In the genomic region with DNA sequence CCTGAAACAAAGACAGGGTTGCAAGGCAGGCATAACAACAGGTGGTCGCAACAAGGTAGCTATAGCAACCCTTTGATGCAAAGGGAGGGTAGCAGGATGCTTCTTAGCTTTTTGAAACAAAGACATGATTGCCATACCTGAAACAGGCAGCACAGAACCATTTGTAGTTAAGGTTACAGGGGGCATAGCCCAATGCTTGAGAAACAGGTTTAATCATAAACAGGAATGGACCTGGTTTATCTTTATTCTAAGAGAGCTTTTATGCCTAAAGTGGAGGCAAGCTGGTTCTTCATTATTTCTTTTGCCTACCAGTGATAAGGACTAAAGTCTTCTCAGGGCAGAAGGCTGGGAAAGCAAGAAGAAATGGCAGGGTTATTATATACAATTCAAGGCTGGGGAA, we compare ENCODE assay signal across 21 mouse cellular contexts.
"Had no signal": no experiment of that assay in that cellular context is flagged by ENCODE, and none has a peak within 500 bp of the region (broad histone marks: within the 10 kb centered on the region; RNA-seq: fewer than 3 reads in every experiment).

No protein-coding gene starts in this region.

- DNase-seq: kidney, adult 8-10 months; kidney, postnatal 25 days; layer of hippocampus, postnatal 36 days; lung, adult 18-20 months; lung, postnatal 10 days; lung, postnatal 36 days; retina, postnatal 1 day; right cerebral cortex, postnatal 25 days; spleen, adult 18-20 months; thymus, postnatal 36 days had no signal

- H3K27ac ChIP-seq: left cerebral cortex, adult 2 months; liver, embryonic 14.5 days; lung, embryonic 15.5 days; midbrain, embryonic 13.5 days had no signal

- H3K4me3 ChIP-seq: left cerebral cortex, adult 2 months; lung, embryonic 15.5 days; megakaryocyte, embryonic 14.5 days; midbrain, embryonic 10.5 days; midbrain, embryonic 13.5 days; myocyte; neural tube, embryonic 13.5 days; stomach, embryonic 15.5 days had no signal

- ATAC-seq: midbrain, embryonic 13.5 days; midbrain, embryonic 16.5 days had no signal

- H3K36me3 ChIP-seq: lung, embryonic 15.5 days; midbrain, embryonic 13.5 days; neural tube, embryonic 13.5 days had no signal

- H3K9me3 ChIP-seq: lung, embryonic 15.5 days; megakaryocyte, embryonic 14.5 days; midbrain, embryonic 10.5 days; midbrain, embryonic 13.5 days; neural tube, embryonic 13.5 days; stomach, embryonic 15.5 days had no signal

- H3K27me3 ChIP-seq: lung, embryonic 15.5 days; midbrain, embryonic 13.5 days; neural tube, embryonic 13.5 days; stomach, embryonic 15.5 days had no signal

- H3K9ac ChIP-seq: liver, embryonic 14.5 days; lung, embryonic 15.5 days; midbrain, embryonic 13.5 days; neural tube, embryonic 13.5 days; stomach, embryonic 15.5 days had no signal

- H3K4me2 ChIP-seq: liver, embryonic 11.5 days; lung, embryonic 15.5 days; midbrain, embryonic 13.5 days; neural tube, embryonic 13.5 days; stomach, embryonic 15.5 days had no signal
